Mouse (Mus musculus): ENCODE data around the gene Mpo.

- TF ChIP-seq CTCF (IDR thresholded peaks at IDR 0.05; ENCODE audit: borderline replicate concordance, insufficient read depth, low read depth, low read length) (no peak), POLR2A (IDR thresholded peaks at IDR 0.05; ENCODE audit: borderline replicate concordance, insufficient read depth, low read length) (no peak)
Observed at GRCm38 (mm10) chr11:87811396-87811795, 18.0 kb downstream of the Mpo start.
